Mouse (Mus musculus): Measurements from ENCODE around the gene Spry2.

Spry2 gene

GRCm38 (mm10) chr14:105896791-105897568, at the start of gene Spry2:
Gene Spry2, minus strand, starts transcription at chr14:105896819.
- DNase-seq (ENCODE audit: low spot score in 2 of 2), result peak; percentile 60 to 62

- DNase-seq (ENCODE audit: low spot score in 2 of 2), result no peak
These were observed 44.7 kb upstream of the Spry2 start for GRCm38 (mm10) chr14:105941353-105941752.

GRCm38 (mm10) chr14:105926726-105927125, 30.1 kb upstream of the Spry2 start:
- no peak for DNase-seq (ENCODE audit: low spot score in 2 of 2)

- DNase-seq (ENCODE audit: low spot score in 2 of 2), result no peak
These were observed 28.7 kb upstream of the Spry2 start for GRCm38 (mm10) chr14:105925305-105925704.

- no peak for DNase-seq (ENCODE audit: low spot score in 2 of 2)
These were observed 28.1 kb upstream of the Spry2 start for GRCm38 (mm10) chr14:105924712-105925111.

DNA sequence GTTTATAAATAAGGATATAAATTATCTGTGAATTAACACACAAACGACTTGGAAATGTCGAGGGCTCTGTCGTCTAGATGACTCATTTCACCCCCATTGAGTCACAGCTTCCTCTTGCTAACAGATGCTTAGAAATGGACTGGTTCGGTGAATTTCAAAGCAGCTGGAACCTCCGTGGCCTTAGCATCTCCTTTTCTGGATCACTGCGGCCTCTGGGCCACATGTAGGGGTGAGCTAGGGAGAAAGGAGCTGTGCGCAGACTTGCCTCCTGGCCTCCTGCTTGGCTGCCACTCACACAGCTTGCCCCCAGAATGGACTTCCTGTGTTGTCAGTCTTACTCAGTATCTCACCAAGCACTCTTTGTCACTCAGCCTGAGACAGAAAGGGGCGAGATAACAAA, 26.3 kb upstream of the Spry2 start:
- no peak for DNase-seq (ENCODE audit: low spot score in 2 of 2)

- DNase-seq (ENCODE audit: low spot score in 2 of 2), result no peak
These were observed 25.8 kb upstream of the Spry2 start for GRCm38 (mm10) chr14:105922427-105922826.

DNA sequence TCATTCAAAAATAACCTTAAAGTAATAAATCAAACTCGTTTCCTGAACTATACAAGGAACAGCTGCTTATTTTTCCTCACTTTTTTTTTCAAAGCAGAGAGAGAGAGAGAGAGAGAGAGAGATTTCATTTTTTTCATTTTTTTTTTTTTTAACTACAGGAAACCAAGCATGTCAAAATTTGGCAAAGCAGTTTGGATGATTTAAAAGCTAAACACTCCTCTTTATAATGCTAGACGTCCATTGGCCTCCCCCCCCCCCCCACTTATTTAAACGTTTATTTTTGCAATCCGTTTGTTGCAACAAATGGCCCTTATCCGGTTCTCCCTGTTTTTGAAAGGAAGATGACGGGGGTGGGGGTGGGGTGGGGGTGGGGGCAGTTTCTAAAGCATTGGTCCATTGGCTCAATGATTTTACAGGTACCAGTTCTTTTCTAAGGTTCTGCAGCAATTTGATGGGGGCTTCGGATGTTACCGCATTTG, 24.6 kb upstream of the Spry2 start:
- no peak for DNase-seq (ENCODE audit: low spot score in 2 of 2)

GRCm38 (mm10) chr14:105920395-105921216, 24.0 kb upstream of the Spry2 start:
- no peak for DNase-seq (ENCODE audit: low spot score in 2 of 2)

DNA sequence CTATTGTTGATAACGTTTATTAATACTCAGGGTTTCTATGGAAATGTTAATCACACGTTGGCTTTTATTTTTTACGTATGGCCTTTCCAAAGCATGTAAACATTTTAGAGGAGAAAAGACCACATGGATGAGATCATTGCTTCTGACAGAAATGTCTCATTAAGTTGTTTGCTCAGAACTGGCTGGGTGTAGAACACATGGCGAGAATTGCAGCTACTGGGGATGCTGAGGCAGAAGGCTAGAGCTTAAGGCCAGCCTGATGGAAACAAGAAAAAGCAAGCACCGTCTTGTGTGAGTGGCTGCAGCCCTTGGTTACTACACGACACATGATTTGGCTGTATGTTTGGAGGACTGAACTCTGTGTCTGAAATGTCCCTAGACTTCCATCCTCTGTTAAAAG, 10.6 kb upstream of the Spry2 start:
- no peak for DNase-seq (ENCODE audit: low spot score in 2 of 2)

DNA sequence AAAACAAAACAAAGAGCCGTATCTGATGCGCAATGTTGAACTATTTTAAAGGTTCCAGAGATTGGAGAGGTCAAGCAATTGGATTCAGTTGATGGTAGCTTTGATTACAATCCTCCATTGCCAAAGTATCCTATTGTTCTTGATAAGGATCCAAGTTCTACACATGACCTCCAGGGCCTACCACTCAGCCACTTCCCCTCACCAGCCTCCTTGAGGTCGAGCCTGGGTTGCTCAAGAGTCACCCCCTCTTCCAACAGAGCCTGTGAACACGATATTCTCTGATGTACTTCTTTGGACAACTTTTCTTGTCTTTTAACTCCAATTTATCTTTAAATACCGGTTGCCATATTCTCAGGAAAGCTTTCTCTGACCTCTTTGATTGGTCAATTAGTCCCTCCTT, 9.3 kb upstream of the Spry2 start:
- DNase-seq (ENCODE audit: low spot score in 2 of 2), result no peak

- DNase-seq (ENCODE audit: low spot score in 2 of 2), result no peak
These were observed 8.9 kb upstream of the Spry2 start for GRCm38 (mm10) chr14:105905509-105905908.

- peak; percentile 22 to 44 for DNase-seq (ENCODE audit: low spot score in 2 of 2)
These were observed 6.2 kb upstream of the Spry2 start for GRCm38 (mm10) chr14:105902807-105903206.

DNA sequence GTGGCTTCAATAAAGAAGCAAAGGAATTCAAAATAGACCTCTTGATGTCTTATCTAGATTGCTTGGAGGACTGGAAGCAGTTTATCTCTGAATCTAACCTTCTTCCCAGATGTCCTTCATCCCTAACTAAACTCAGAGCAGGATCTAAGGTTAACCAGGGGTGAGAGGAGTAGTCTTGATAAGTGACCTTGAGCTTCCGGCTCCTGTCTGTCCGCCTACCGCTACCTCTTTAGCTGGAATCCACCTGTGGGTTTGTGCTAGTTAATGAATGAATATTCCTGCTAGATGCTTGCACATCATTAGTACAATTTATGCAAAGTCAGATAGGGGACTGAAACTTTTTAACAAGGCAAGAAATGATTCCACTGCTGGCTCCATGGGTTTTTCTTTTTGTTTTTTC, 4.2 kb upstream of the Spry2 start:
- DNase-seq (ENCODE audit: low spot score in 2 of 2), result no peak

GRCm38 (mm10) chr14:105899116-105899515, 2.5 kb upstream of the Spry2 start:
- DNase-seq (ENCODE audit: low spot score in 2 of 2), result no peak

GRCm38 (mm10) chr14:105898266-105899111, 1.9 kb upstream of the Spry2 start:
- DNase-seq (ENCODE audit: low spot score in 2 of 2), result peak; percentile 40 to 48

DNA sequence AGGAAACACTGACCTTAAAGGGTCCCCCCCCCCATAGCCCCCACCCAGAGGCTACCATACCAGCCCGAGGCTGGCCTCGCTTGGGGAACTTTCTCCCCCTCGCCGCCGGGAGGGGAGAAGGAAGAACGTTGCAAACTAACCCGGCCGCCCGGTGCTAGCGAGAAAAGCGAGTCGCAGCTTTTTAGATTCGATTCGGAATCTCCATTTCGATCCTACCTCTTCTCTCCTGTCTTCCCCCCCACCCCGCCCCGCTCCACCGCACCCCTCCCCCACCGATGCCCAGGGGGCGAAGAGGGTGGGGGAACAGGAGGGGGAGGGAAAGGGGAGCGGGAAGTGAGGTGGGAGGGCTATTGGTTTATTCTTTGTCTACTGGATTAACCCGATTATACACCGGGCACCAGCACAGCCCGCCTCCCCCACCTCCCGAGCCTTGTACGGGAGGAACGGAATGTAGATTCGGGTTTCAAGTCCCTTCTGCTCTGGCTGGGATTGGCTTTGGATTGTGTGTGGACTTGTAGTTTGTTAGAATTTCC, 1.0 kb upstream of the Spry2 start:
- no peak for DNase-seq (ENCODE audit: low spot score in 2 of 2)

GRCm38 (mm10) chr14:105895961-105896651, 513 bp downstream of the Spry2 start:
- peak in 1 of 2 experiments; percentile 16 for DNase-seq (ENCODE audit: low spot score in 2 of 2)

DNA sequence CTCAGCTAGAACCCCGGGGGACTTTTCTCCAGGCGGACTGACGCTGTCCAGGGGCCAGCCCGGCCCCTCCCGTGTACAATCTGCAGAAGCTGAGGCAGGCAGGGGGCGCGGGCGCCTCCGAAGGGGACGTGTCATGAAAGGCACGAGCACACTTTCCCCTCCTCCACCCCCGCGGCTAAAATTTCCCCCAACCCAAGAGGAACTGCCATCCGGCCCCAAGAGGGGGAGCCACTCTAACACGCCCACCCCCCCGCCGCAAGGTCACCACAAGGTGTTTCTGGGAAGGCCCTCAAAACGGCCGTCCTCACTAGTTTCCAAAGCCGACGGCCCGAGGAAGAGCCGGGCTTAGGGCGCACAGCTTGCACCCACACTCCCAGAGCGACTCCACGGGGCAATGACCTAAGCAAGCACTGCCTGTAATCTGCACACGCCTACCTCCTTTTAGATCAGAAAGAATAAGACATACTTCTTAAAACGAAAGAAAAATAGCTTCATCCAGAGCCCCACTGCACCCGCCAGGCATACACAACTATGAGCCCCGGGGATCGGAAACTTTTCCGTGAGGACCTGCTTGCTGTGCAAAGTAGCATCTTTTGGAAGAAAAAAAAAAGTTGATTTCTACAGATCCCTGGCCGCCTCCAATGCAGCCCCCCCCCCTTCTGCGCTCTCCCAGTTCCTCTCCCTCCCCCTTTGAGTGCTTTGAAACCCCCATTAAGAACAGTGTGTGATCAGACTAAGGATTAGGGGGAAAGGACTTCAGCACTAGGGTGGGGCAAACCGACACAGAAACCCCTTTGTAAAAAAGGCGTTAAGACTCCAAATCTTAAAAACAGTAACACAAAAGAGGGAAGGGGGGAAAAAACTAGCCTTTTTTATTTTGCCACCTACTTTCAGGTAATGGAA, 1.4 kb downstream of the Spry2 start:
- peak; percentile 22 to 28 for DNase-seq (ENCODE audit: low spot score in 2 of 2)

DNA sequence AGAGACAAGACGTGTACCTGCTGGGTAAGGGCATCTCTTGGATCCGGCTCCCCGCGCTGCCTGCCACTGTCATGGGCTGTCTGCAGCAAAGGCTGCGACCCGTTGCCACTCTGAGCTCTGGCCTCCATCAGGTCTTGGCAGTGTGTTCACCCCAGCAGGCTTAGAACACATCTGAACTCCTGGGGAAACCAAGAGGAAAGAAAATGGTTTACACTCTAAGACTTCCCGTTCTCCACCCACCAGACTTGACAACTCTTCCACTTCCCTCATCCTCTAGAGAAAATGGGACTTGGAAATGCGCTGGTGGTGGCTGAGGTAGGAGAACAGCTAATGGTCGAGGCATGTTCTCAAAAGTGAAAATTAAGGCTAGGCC, 3.0 kb downstream of the Spry2 start:
- DNase-seq (ENCODE audit: low spot score in 2 of 2), result no peak

Measured in spleen, postnatal 36 days (tissue).